Mouse (Mus musculus) thymus, postnatal 25 days (tissue): ENCODE data around the gene Paqr3.
A peak's percentile ranks its signal among the peaks of the same experiment; 100 is the strongest.

ENCODE experiments used
- DNase-seq: peaks from one replicate; pipeline ENCODE4 v3.0.0; 2022

Paqr3 gene

DNA sequence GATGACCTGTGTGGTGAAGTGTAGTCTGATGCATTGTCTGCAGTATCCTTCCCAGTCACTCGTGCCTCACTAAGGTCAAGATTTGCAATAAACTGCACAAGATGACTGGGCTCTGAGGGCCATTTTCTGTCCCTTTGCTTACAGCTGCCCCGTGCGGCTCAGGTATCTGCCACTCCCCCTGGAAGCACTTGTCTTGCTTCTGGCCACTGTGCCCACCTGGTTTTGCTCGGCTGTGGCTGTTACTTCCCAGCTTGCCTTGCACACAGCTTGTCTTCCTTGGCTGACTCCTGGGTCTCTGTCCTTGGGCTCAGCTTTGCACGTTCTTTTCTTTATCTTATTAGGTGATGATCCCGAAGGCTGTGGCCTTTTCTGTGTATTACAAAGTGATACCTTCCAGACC lies 27.7 kb downstream of the Paqr3 start:
- DNase-seq, result no peak

GRCm38 (mm10) chr5:97081481-97081880 lies 29.9 kb downstream of the Paqr3 start:
- no peak for DNase-seq

GRCm38 (mm10) chr5:97078641-97079040 lies 32.8 kb downstream of the Paqr3 start:
- no peak for DNase-seq

DNA sequence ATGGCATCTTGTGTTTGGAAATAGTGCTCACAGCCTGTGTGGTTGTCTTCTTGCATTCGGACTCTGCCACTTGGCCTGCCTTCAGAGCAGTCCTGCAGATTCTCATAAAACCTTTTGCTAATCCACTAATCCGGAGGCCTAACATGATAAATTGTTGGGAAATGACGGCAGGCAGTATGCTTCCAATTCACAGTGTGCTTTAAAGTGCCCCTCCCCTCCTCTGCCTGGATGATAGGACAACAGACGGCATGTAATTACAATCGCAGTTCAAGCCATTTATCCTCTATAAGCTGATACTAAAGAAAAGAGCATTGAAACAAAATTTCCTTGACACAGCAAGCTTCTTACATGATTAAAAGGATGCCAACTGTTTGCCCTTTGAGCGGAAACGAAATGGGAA lies 33.7 kb downstream of the Paqr3 start:
- no peak for DNase-seq

DNA sequence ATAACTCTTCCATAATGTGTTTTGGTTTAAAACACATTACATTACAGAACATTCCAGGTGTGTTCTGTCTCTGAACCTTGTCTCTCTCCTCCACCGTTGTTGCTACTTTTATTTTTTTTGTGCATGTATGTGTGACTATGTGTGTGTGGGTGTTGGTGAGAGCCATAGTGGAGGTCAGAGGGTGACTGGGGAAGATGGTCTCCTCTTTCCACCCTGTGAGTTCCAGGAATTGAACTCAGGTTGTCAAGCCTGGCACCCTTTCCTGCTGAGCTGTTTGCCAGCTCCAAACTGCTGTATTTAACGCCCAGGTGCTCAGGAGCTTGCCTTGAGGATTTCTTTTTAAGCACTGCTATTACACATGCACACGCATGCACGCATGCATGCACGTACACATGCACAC lies 35.2 kb downstream of the Paqr3 start:
- DNase-seq, result no peak

GRCm38 (mm10) chr5:97075476-97076151 lies 35.8 kb downstream of the Paqr3 start:
- DNase-seq, result no peak

- no peak for DNase-seq
Observed at GRCm38 (mm10) chr5:97065746-97066145, 45.6 kb downstream of the Paqr3 start.

DNA sequence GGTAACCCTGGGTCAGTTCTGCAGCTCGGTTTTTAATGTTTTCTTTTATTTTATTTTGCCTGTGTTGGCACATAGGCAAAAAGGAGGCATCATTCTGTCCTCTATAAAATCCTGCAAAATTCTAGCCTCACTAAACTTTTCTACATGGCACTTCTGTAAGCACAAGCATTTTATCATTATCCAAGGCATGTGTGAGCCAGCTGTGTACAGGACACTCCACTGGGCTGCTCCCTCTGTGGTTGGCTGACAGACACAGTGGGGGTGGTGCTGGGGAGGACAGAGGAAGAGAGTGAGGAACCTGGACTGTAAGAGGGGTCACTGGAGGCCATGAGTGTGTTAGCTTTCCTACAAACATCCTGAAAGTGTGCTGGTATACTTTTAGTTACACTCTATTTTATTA lies 49.4 kb downstream of the Paqr3 start:
- no peak for DNase-seq

GRCm38 (mm10) chr5:97060864-97061263 lies 50.5 kb downstream of the Paqr3 start:
- no peak for DNase-seq

GRCm38 (mm10) chr5:97056791-97057450 lies 54.5 kb downstream of the Paqr3 start:
- no peak for DNase-seq

- no peak for DNase-seq
Observed at GRCm38 (mm10) chr5:97056359-97056758, 55.0 kb downstream of the Paqr3 start.

DNA sequence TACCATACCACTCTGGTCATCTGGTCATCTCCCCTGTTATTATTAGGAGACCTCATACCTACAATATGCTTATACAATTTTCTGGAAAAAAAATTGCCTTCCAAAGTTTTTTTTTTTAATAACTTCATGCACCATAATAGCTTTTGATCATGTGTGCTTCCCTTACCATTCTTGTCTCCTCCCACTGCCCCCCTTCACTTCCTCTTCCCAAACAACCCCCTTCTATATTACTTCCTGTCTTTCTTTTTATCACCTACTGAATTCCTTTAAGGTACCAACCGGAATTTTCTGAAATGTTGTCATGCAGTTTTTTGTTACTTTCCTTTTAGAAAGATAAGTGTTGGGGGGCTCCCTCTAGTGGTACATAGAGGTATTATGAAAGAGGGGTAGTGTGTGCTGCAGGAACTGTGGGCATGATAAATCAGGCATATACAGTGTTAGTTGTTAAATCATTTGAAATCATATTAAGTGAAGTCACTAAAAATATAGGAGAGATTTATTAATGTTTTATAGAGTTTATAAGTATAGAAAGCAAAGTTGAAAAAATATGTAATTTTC lies 55.8 kb downstream of the Paqr3 start:
- DNase-seq, result peak; percentile 36

- DNase-seq, result no peak
Observed at GRCm38 (mm10) chr5:97054801-97055200, 56.6 kb downstream of the Paqr3 start.

DNA sequence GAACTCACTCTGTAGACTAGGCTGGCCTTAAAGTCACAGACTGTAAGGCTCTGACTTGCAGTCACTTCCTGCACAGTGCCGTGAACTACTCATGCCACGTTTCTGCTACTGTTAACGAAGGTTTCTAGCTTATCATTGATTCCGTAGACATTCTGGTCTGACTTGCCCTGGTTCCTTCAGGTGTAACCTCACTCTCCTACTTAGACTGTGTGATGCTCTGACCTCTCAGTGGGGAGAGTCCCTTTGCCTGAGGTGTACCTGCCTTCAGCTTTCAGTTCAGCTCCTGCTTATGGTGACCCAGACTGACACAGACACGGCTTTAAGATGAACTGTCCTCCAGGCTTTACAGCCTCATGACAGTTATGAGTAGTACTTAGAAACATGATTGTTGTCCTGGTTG lies 57.2 kb downstream of the Paqr3 start:
- no peak for DNase-seq

DNA sequence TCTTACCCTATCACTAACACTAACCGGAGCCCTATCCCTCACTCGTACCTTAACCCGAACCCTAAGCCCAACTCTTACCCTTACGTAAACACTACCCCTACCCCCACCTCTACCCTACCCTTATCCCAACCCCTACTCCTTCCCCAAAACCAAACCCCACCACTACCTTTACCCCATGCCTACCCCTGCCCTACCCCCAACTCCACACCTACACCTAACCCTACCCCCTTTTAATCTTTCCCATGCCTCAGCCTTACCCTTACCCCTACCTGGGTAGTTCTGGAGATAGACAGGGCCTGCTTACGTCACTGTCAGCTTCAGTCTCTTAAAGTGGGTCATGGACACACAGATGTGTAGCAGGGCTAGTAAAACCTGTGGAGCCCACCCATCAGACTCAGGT lies 62.5 kb downstream of the Paqr3 start:
- DNase-seq, result no peak

DNA sequence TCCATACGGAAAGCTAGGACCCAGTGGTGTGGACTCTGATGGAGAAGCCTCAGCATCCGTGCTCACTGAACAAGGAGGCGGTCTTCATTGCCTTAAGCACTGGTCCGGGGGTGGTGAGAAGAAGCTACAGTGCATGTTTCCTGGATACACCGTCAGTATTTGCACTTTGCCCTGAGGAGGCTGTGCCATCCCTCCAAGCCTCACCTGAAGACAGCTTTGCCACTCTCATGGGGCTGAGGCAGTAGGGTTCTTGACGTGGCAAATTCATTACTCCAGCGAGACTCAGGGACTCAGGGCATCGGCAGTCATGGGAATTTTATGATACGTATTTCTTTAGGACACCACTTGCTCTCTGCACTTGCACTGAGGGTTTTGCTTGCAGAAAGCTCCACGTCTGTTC lies 64.7 kb downstream of the Paqr3 start:
- no peak for DNase-seq

DNA sequence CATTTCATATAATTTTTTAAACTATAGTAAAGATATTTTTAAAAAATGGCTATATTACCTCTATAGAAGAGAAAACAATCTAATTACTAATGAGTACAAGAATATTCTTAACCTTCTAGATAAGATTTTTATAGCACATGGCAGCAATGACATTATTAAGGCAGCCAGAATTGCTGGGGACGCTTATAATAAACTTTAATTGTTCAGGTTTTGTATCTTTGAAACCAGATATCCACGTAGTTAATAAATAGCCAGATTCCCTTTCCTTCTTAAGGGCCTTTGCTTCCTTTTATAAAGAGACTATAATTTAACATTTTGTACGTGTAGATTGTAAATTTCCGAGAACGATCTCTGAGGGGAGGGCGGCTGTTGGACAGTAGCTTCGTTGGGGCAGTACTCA lies 66.1 kb downstream of the Paqr3 start:
- DNase-seq, result no peak
